Mouse (Mus musculus) testis, postnatal 14 days (tissue): ENCODE measurements around the gene Wdr20rt.
"Not testable (repeated sequence)": the region's sequence is repeated elsewhere in the genome, so short reads cannot be mapped to it uniquely, and the experiment has no call there.

Experiments
- DNase-seq: peaks from one replicate; pipeline ENCODE4 v3.0.0; 2021; ENCODE audit warnings: low spot score

Gene Wdr20rt

DNA sequence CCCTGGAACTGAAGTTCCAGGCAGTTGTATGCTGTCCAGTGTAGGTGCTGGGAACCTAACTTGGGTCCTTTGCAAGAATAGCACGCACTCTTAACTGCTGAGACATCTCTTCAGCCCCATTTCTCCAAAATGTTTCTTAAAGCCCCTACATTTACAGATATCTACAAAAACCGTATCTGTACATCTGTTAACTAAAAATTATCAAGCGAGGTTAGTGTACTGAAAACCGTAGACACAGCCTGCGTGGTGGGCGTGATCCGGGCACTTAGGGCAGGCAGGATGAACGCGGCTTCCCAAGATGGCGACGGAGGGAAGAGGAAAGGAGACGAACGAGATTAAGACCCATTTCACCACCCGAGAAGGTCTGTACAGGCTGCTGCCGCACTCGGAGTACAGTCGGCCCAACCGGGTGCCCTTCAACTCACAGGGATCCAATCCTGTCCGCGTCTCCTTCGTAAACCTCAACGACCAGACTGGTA lies at the start of gene Wdr20rt:
Wdr20rt (plus strand) TSS at position 51 of the 479 bp plus-strand sequence.
- DNase-seq: peak; percentile 40

GRCm38 (mm10) chr12:65187365-65187764 lies 38.0 kb upstream of the Wdr20rt start:
- DNase-seq: no peak

- no peak for DNase-seq
These were observed 36.1 kb upstream of the Wdr20rt start for GRCm38 (mm10) chr12:65189213-65189612.

DNA sequence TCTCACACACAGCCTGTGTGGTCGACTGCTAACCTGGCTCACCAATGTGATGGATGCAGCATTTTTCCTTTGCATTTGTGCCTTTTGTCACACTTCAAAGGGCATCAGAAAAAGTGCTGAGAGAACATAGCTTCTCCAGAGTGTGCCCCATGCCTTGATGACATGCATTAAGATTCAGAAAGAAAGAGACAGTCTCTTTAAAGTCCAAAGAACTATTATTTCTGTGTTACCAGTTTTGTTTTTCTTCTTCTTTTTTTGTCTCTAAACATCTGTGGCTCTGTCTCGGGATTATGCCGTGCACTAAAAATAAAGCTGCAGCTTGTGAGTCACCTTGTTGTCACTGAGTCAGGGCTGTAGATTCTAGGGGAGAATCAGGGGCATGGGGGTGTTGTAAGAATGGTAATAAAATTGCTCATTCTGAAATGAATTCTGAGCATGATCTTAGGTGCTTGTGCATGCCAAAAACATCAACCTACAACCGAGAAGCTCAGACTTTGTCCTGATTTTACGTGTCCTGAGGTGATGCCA lies 31.2 kb upstream of the Wdr20rt start:
- DNase-seq: no peak

- DNase-seq: no peak
These were observed 23.5 kb upstream of the Wdr20rt start for GRCm38 (mm10) chr12:65201812-65202211.

- DNase-seq: no peak
These were observed 18.9 kb upstream of the Wdr20rt start for GRCm38 (mm10) chr12:65206431-65206830.

DNA sequence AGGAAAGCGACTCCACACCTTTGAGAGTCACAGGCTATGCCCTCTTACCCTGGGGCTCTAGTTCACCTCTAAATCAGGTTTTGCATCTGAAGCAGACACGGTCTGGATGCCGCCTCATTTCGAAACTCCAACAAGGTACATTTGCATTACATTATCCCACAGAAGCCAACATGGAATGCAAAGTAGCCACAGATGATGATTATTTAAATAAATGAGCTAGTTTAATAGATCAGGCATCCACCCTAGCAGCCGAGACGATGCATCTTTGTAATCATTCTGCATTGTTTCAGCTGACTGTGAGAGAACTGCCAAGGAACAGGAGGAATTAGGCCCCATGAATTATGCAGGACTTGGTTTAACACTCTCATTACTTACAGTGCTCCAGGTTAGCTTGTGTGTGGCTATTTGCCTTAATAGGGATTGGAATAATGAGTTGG lies 8.9 kb upstream of the Wdr20rt start:
- no peak for DNase-seq

DNA sequence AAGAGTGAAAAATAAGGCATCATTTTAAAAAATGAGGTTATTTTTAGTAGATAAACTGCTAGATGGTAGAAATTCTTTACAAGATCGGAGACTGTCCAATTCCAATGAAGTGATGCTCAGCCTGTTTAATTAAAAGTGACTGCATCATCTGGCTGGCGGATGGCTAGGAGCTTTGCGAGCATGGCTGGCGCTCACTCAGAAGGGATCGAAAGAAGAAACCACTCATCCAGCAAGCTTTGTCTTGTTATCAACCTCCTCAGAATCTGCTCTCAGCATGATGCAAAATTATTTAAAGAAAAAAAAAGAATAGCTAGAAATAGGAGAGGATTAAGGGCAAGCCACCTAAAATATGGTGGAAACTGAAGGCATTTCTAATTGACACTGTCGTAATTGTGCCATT lies 3.3 kb downstream of the Wdr20rt start:
- DNase-seq: no peak

GRCm38 (mm10) chr12:65229041-65229440 lies 3.7 kb downstream of the Wdr20rt start:
- no peak for DNase-seq

DNA sequence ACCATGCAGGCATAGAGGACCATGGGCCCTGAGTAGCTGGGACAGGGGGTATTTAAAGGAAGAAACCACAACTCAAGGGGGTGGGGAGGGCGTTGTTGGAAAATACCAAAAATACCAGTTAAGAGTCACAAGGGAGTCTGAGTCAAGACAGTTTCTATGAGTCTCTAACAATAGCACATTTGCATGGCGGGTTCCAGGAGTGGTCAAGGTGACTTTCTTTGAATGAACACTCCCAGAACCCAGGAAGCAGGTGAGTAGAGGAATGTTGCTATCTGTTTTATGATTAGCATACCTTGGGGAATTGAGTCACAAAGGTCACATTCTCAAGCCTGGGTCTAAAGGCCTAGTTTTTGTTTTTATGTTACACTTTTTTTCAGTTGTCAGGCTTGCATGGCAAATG lies 7.5 kb downstream of the Wdr20rt start:
- DNase-seq: not testable (repeated sequence)

- no peak for DNase-seq
These were observed 24.9 kb downstream of the Wdr20rt start for GRCm38 (mm10) chr12:65250116-65250738.

DNA sequence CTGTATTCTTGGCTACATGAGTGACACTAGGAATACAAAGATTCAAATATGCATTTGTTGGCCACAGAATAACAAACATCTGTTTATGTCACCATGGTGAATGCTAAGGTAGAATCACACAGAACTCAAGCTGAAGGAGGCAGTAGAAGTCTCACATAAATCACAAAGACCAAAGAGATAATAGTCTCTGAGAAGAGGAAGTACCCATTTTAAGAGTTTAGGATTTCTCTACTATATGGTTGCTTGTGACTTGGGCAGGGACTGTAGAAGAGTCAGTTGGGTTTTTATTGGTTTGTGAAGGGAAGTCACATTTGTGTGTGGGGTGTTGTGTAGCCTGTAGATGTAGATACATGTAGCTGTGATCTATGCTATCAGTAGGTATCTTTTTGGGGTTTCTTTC lies 31.6 kb downstream of the Wdr20rt start:
- no peak for DNase-seq

- peak; percentile 24 for DNase-seq
These were observed 33.2 kb downstream of the Wdr20rt start for GRCm38 (mm10) chr12:65258212-65259138.

DNA sequence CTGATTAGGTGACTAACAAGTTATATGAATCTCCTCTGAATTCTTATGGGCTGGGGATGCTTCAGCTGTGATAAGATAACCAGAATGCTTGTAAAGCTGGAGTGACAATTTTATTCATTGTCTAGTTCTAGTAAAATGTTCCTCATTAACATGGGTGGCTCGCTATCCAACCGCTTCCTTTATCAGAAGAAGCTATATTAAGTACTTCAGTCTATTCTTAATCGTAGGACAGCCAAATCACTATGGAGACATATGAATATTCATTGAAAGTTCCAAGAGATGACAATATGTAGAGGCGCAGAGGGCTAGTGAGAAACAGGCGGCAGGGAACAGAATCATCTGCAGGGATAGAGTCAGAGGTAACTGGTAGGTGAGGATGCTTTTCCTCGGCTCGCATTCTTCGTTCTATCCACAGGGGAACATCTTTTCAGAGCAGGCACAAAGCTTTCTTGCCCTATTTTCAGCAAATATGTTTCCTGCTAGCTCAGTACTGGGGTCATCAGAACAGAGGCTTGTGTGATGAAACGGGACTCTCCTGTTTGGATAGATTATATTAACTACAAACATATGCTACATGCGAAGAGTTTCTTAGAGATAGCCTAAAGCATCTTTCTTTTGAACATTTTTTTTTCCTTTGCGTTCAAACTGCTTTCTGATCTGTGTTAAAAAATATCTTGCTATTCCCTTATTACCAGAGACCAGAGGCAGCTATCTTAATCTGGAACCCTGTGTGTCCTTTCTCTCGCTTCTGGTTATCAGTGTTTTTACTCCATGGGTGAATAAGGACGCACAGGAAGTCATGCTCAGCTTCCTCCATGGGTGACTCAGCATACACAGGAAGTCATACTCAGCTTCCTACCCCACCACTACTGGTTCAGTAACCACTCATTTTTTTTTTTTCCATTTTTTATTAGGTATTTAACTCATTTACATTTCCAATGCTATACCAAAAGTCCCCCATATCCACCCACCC lies 34.1 kb downstream of the Wdr20rt start:
- no peak for DNase-seq

- no peak for DNase-seq
These were observed 43.1 kb downstream of the Wdr20rt start for GRCm38 (mm10) chr12:65268311-65268984.

DNA sequence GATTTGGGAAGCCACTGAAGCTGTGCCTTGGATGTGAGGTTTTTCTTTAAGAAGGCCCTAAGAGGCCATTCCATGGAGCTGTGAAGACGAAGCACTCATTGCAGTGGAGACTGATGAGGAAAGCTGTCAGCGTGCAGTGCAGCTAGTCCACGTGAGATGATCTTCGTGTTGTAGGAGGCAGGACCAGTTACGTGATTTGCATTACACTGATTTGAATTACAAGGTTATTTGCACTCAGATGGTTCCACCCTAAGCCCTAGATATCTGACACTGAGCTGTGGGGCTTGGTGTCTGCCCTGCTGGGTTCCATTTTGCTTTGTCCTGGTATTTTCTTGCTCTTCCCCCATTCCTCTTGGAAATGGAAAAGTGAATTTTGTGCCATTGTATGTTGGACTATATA lies 44.1 kb downstream of the Wdr20rt start:
- no peak for DNase-seq

GRCm38 (mm10) chr12:65273807-65274206 lies 48.5 kb downstream of the Wdr20rt start:
- no peak for DNase-seq
